Mouse (Mus musculus) limb, embryonic 10.5 days (tissue): ENCODE data around the gene Kctd7. TPM values are rescaled to one million over a fixed set of nuclear protein-coding genes. Genes with fewer than 3 reads are reported as not detected.

ENCODE experiments used
- DNase-seq: peaks from one replicate; pipeline ENCODE4 v3.0.0-alpha.2; 2017; ENCODE audit warnings: low spot score
- H3K27ac ChIP-seq: fragments of 300-500 bp; sonication (generic); 2 replicates; pipeline ENCODE4 v1.5.1; 2016; ENCODE audit warnings: mild to moderate bottlenecking
- H3K27me3 ChIP-seq: fragments of 300-500 bp; sonication (generic); 2 replicates; pipeline ENCODE4 v1.6.1; 2016; ENCODE audit warnings: low read depth, mild to moderate bottlenecking; ENCODE audit not compliant: poor library complexity, severe bottlenecking
- H3K36me3 ChIP-seq: fragments of 300-500 bp; sonication (generic); 2 replicates; pipeline ENCODE4 v1.6.1; 2016; ENCODE audit warnings: mild to moderate bottlenecking, moderate library complexity
- H3K4me1 ChIP-seq: fragments of 300-500 bp; sonication (generic); 2 replicates; pipeline ENCODE4 v1.6.1; 2016
- H3K4me3 ChIP-seq: fragments of 300-500 bp; sonication (generic); 2 replicates; pipeline ENCODE4 v1.5.1; 2016; ENCODE audit warnings: mild to moderate bottlenecking, moderate library complexity
- H3K9me3 ChIP-seq: fragments of 300-500 bp; sonication (generic); replicated peaks from 2 replicates; pipeline ENCODE4 v1.6.1; 2016; ENCODE audit warnings: mild to moderate bottlenecking
- WGBS: fragments of 180-500 bp; shearing (Covaris S2); methylation state at CpG from one replicate; pipeline ENCODE4 v1.1.7; 2016; 5-methylcytosine and 5-hydroxymethylcytosine counted together
- polyA plus RNA-seq: library from polyadenylated mRNA; unstranded; fragments of >200 nt; fragmentation: Nextera tagmentation; extraction: Ambion mirVana; gene quantifications from 2 replicates; pipeline ENCODE4 v1.2.1, GENCODE M21; 2016

Kctd7 gene
- polyA plus RNA-seq, 1 experiment from 2014 or later = 4.7 TPM

GRCm38 (mm10) chr5:130204560-130204959, 59.9 kb downstream of the Kctd7 start:
- Histone ChIP-seq H3K27ac (no peak overlapping the region), H3K9me3 (no peaks in the 10 kb centered on the region), H3K36me3 (peaks cover 81% of the 10 kb centered on the region), H3K27me3 (no peaks in the 10 kb centered on the region), H3K4me3 (no peak overlapping the region), H3K4me1 (no peaks in the 10 kb centered on the region)
- WGBS = 85% methylated on average over 6 of the region's 6 CpGs
- no peak for DNase-seq

Other genes with a start within 250 kb of the Kctd7 start
- 10.1 and 12.2 TPM in 2 replicates for gene Zbed5, start 249.1 kb upstream of the Kctd7 start, polyA plus RNA-seq
- 0.20 and 0.31 TPM in 2 replicates for gene Phkg1, start 246.3 kb upstream of the Kctd7 start, polyA plus RNA-seq
- 2.7 and 4.5 TPM in 2 replicates for gene Nupr1l, start 236.3 kb upstream of the Kctd7 start, polyA plus RNA-seq
- 34.4 and 36.7 TPM in 2 replicates for gene Vkorc1l1, start 202.9 kb upstream of the Kctd7 start, polyA plus RNA-seq
- 53.9 and 61.7 TPM in 2 replicates for gene Gusb, start 141.8 kb upstream of the Kctd7 start, polyA plus RNA-seq
- 26.1 and 27.5 TPM in 2 replicates for gene Asl, start 115.6 kb upstream of the Kctd7 start, polyA plus RNA-seq
- gene Crcp, start 115.6 kb upstream of the Kctd7 start, polyA plus RNA-seq = 57.2 and 61.0 TPM in 2 replicates
- 65.4 and 65.6 TPM in 2 replicates for gene Tpst1, start 71.5 kb upstream of the Kctd7 start, polyA plus RNA-seq
- gene Rabgef1, start 26.9 kb downstream of the Kctd7 start, polyA plus RNA-seq = 21.7 and 22.1 TPM in 2 replicates
- 40.2 and 40.5 TPM in 2 replicates for gene Tmem248, start 72.2 kb downstream of the Kctd7 start, polyA plus RNA-seq
- gene Sbds, start 110.7 kb downstream of the Kctd7 start, polyA plus RNA-seq = 61.7 and 66.8 TPM in 2 replicates
- gene Tyw1, start 110.8 kb downstream of the Kctd7 start, polyA plus RNA-seq = 31.4 and 34.3 TPM in 2 replicates
- gene Caln1, start 224.6 kb downstream of the Kctd7 start, polyA plus RNA-seq = 0.13 TPM in 1 of 2 replicates, not detected in the other
- gene A330070K13Rik, start 239.8 kb downstream of the Kctd7 start, polyA plus RNA-seq = not detected in 2 replicates